Mouse (Mus musculus) layer of hippocampus, adult 2 months (tissue): Measurements from ENCODE around the gene Padi1. TPM values are rescaled to one million over a fixed set of nuclear protein-coding genes. Genes with fewer than 3 reads are reported as not detected.

Source experiments
- DNase-seq, 2 experiments: peaks; one replicate each; pipeline ENCODE4 v3.0.0; 2022; ENCODE audit warnings: low spot score in 2 of 2
- H3K27ac ChIP-seq: fragments of 200-600 bp; 2 replicates; pipeline ENCODE4 v1.8.1; 2022
- H3K4me3 ChIP-seq: fragments of 200-600 bp; 2 replicates; pipeline ENCODE4 v1.8.1; 2022; ENCODE audit warnings: mild to moderate bottlenecking
- CTCF ChIP-seq: fragments of 200-600 bp; conservative IDR thresholded peaks from 2 replicates; pipeline ENCODE4 v1.8.1; 2022; ENCODE audit warnings: antibody characterized with exemption, mild to moderate bottlenecking, moderate library complexity
- total RNA-seq, 2 experiments: library from RNA; stranded (reverse); gene quantifications; 2 replicates each; pipeline ENCODE4 v1.2.3; 2021

Gene Padi1
- total RNA-seq, 2 experiments from 2014 or later = not detected

DNA sequence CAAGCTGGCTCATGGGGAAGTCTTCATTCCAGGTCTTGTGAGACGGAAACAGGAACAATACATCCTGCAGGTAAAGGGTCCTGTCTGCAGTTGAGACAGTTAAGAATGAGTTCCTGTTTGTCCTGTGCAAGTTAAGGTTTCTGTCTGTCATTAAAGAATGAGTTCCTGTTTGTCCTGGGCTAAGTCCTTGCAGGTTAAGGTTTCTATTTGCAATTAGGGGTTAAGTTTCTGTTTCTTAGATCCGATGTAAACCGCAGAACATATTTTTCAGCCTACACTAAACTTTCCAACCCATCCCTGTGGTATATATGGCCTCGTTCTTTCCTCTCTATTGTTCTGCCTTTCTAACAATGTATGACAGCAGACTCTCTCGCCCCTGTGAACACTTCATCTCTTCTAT is 11.5 kb upstream of the Padi1 start:
- DNase-seq = no peak
- Histone ChIP-seq H3K27ac (no peak overlapping the region), H3K4me3 (no peak overlapping the region)
- TF ChIP-seq CTCF = no peak

DNA sequence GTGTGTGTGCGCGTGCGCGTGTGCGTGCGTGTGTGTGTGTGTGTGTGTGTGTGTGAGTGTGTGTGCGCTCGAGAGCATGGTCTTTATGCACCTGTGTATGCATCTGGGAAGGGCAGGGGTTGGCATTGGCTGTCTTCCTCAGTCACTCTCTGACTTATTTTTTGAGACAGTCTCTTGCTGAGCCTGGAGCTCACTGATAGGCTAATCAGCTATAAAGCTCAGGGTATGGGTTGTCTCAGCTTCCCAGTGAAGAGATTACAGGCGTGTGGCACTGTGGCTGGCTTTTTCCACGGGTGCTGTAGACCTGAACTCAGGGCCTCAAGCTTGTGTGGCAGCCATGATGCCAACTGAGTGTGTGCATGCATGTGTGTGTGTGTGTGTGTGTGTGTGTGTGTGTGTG is 9.6 kb upstream of the Padi1 start:
- no peak for DNase-seq

DNA sequence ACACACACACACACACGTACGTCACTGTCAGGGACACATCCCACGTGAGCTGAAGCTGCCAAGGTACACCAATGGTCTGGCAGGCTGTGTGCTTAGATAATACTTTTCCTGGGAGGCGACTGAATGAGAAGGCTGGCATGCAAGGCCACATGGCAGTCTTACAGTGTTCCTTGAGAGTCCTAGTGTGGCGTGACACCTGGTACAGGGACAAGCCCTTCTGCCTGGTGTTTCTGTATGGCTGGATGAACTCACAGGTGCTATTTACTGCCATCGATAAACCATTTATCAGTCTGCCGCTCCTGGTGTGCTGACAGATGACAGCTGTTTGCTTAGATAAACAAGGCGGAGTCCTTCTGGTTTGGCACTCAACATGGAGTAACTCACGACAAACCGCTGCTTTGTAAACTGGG is 8.9 kb upstream of the Padi1 start:
- no peak overlapping the region for H3K4me3 ChIP-seq
- no peak for DNase-seq
- H3K27ac ChIP-seq = no peak overlapping the region
- TF ChIP-seq CTCF = no peak

More for the DNA sequence above, 9.6 kb upstream of the Padi1 start:
- H3K4me3 ChIP-seq = no peak overlapping the region
- no peak overlapping the region for H3K27ac ChIP-seq
- TF ChIP-seq CTCF = no peak

DNA sequence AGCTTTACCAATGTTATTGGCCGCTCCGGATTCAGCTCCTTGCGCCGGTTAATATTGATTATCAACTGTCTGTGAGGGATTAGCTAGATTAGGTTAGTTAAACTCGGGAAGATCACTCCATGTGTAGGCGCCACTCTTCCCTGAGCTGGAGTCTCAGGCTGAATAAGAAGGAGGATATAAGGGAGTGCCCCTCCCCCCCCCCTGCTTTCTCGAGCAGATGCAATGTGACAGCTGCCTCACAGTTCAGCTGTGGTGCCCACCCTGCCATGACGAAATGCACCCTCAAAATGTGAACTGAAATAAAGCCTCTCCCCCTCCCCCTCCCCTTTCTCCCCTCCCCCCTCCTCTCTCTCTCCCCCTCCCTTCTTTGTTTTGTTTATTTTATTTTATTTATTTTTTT is 8.0 kb upstream of the Padi1 start:
- DNase-seq = no peak

DNA sequence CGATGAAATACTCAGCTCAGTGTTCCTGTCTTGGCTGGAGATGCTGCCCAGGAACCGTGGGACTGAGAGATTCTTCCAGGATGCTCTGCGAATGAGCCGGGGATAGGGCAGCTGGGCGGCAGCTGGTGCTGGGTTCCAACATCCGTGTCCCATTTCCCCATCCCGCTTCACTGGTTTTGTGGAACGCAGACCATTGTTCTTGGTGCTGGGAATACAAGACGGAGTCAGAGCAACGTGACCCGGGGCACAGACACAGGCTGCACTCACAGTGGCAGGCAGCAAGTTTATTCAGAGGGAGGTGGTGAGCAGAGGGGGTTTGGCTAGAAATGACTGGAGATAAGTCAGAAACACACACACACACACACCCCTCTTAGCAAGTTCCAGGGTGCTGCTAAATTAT is 3.7 kb upstream of the Padi1 start:
- no peak for TF ChIP-seq CTCF
- DNase-seq = no peak
- Histone ChIP-seq H3K27ac (no peak overlapping the region), H3K4me3 (no peak overlapping the region)

More for the DNA sequence above, 8.0 kb upstream of the Padi1 start:
- Histone ChIP-seq H3K4me3 (no peak overlapping the region), H3K27ac (no peak overlapping the region)
- TF ChIP-seq CTCF = no peak

DNA sequence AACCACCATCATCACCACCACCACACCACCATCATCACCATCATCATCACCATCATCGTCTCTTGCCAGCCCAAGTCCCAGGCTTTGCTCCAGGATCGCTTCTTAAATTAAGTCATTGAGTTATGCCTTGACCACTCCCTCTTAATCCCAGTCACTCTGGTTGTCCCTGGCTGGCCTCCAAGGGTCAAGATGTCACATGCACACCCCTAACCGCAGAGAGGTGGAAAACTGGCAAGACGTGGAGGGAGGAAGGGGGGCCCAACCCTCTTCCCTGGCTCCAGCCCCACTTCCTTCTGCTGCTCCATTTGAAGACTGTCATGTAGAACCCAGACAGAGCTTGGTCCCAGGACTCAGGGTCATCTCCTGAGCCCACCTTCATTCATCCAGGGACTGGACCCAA is 587 bp downstream of the Padi1 start:
- Histone ChIP-seq H3K27ac (no peak overlapping the region), H3K4me3 (no peak overlapping the region)
- TF ChIP-seq CTCF = no peak
- no peak for DNase-seq

DNA sequence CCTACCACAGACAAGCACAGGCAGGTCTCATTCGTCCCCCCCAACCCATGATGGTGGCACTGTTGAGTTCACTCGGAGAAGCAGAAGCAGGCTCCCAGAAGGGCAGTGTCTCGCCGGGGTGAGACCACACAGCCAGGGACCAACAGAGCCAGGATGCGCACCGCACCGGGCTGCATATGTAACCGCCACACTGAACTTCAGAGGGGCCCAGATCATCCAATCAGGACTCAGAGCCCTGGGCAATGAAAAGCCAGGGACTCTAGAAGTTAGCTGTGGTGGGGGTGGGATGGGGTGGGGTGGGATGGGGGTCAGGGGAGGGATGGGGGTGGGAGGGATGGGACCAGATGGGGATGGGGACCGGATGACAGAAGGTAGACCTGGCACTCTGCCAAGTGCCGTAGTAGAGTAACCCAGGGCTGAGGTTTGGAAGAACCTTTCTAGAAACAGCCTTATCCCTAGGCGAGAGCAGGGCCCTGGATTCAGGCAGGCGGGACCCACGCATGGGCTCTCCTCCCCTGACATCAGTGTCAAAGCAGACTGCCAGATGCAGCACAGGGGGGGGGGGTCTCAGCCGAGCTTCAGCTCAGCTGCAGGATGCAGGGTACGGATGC is 1.8 kb downstream of the Padi1 start:
- DNase-seq = no peak

DNA sequence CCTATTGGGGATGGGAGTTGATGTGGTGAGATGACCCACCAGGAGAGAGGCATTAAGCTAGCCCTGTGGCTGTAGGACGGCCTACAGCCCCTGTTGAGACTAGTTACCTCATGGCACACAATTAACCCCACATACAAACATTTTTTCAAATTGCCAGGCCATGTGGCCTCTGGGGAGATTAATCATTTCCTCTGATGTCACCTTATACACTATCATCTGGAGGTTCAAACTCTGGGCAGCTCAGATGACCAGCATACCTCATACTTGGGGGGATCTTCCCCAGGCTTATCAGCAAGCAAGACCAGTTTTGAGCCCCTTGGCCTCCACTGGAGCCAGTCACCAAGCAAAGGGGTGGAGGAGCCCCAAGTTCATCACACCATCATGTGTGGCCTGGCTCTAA is 2.7 kb downstream of the Padi1 start:
- no peak overlapping the region for H3K27ac ChIP-seq
- no peak overlapping the region for H3K4me3 ChIP-seq
- no peak for DNase-seq
- TF ChIP-seq CTCF = no peak

More for the DNA sequence above, 1.8 kb downstream of the Padi1 start:
- no peak for TF ChIP-seq CTCF
- Histone ChIP-seq H3K4me3 (no peak overlapping the region), H3K27ac (no peak overlapping the region)

DNA sequence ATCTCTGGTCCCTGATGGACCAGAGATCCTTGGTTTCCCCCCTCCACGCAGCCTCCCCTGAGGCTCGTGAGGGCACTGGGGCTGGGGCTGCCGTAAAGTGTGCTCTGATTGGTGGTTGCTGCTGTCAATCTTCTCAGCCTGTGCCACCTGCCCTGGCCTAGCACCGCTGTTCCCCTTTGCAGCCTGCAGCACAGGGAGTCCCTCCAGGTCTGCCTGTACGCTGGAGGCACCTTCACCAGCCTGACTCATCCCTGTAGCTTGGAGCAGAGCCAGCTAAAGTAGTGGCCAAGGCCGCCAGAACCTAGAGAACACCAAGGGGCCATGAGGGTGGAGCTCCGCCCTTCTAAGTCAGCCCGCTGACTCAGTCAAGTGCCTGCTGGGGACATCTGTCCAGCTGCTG is 7.7 kb downstream of the Padi1 start:
- Histone ChIP-seq H3K4me3 (no peak overlapping the region), H3K27ac (no peak overlapping the region)
- no peak for DNase-seq
- no peak for TF ChIP-seq CTCF

DNA sequence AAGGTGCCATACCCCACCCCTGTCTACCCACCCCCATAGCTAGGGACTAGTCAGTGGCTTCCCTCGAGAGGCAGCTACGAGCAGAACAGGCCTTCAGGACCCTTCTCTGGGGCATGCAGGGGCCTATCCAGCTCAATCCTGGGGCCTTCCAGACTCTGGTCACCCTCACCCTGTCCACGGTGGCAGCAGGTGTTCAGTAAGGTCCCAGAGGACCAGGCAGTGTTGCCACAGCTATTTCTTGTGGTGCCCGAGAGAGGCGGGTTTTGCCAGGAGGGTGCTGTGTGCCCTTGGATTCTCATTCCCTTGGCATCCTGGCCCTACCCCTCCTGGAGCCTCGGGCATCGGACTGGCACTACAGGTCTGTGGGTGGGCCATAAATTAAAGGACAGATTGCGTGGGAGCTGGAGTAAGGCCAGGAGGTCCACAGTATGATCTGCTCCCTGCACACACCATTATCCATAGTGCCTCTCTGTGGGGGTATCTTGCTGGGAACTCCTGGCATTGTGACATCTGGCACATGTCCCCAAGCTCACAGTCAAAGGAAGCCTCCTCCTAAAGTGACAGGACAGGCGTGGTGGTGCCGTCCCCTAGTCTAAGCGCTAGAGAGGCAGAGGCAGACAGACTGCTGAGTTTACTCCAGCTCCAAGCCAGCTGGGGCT is 9.2 kb downstream of the Padi1 start:
- DNase-seq = no peak
- TF ChIP-seq CTCF = no peak
- no peak overlapping the region for H3K4me3 ChIP-seq
- no peak overlapping the region for H3K27ac ChIP-seq

DNA sequence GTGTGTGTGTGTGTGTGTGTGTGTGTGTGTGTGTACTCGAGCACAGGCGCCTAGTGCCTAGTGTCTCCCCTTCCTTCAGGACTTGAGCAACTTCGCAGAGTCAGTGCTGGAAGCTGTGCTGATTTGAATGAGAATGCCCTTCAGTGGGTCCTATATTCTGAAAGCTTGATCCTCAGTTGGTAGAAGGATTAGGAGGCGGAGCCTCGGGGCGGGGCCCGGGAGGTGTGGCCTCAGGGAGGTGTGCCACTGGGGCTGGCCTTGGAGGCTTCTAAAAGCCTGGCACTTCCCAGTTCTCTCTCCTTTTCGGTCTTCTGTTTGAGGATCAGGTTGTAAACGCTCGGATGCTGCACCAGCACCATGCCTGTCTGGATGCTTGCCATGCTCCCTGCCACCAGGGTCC is 9.9 kb downstream of the Padi1 start:
- H3K4me3 ChIP-seq = no peak overlapping the region
- no peak for DNase-seq
- TF ChIP-seq CTCF = no peak
- no peak overlapping the region for H3K27ac ChIP-seq

DNA sequence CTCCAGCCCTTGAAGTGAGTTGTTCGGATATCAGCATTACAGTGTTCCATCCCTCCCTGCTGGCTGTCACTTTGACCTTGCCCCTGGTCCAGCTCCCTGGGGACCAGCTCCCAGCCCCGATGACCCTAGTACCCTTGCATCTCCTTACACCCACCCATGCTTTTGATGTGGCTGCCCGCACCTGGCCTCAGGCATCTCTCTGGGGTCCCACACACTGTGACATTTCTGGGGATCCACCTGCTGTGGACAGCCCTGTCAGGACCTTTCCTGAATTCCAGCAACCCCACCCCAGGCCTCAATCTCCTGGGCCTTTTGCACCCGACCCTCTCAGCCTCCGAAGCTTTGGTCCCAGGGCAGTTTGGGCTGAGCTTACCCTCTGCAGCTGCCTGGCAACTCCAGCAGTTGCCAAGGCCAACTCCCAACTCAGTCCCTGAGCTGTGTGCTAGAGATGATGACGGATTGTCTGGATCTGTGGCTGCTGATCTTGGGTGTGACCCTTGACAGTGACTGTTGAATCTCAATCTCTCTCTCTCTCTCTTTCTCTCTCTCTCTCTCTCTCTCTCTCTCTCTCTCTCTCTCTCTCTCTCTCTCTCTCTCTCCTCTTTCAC is 11.1 kb downstream of the Padi1 start:
- no peak for TF ChIP-seq CTCF
- Histone ChIP-seq H3K27ac (no peak overlapping the region), H3K4me3 (no peak overlapping the region)
- DNase-seq = no peak

DNA sequence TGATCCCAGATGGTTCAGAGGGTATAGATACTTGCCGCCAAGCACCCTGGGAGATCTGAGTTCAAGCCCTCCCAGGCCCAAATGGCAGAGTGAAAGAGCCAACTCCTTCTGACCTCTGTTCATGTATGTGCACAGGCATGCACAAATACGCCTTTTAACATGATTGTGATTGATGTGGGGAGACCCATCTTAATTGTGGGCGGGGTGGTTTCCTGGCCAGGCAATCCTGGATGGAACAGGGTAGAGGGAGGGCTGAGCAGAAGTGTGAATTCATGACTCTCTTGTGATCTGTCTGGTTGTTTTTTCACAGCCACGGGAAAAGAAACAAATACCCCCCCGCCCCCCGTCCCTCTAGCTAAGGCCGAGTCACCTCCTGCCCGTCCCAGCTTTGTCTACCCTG is 12.8 kb downstream of the Padi1 start:
- no peak for TF ChIP-seq CTCF
- no peak overlapping the region for H3K4me3 ChIP-seq
- no peak overlapping the region for H3K27ac ChIP-seq
- no peak for DNase-seq

DNA sequence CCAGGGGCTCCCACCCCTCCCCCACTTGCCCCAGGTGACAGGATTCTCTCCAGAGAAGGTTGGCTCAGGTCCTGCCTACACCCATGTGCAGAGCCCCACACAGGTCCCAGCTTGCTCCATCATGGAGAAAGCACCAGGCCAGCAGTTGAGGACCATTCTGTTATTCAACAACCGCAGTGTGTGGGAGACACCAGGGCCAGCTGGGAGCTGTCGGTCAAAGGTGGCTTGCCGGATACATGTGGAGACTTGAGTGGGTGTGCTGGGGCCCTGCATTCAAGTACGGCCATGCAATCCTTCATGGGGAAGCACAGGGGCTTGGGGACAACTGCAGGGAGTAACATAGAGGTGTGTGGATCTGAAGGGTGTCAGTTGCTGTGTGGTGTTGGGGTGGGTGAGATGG is 13.8 kb downstream of the Padi1 start:
- no peak for TF ChIP-seq CTCF
- no peak for DNase-seq
- no peak overlapping the region for H3K4me3 ChIP-seq
- no peak overlapping the region for H3K27ac ChIP-seq
